Mouse (Mus musculus): Measurements from ENCODE around the gene Siae. TPM values are rescaled to one million over a fixed set of nuclear protein-coding genes. Genes with fewer than 3 reads are reported as not detected.
A peak's percentile ranks its signal among the peaks of the same experiment; 100 is the strongest.

The Siae gene
- polyA plus RNA-seq, 1 experiment from 2014 or later, result 10.6 TPM

- Histone ChIP-seq H3K9me3 (replicated peaks; ENCODE audit: low read length) (no peaks in the 10 kb centered on the region), H3K27ac (peak overlapping the region; percentile 81), H3K36me3 (ENCODE audit: insufficient read depth, low read length) (peaks cover 23% of the 10 kb centered on the region), H3K4me3 (replicated peaks; ENCODE audit: low read depth, low read length) (peak overlapping the region; percentile 78), H3K27me3 (ENCODE audit: insufficient read depth, low read length) (no peaks in the 10 kb centered on the region), H3K4me1 (replicated peaks; ENCODE audit: insufficient read depth, low read length) (0 out of 2 replicates have a peak, but pooled peaks cover 3% of the 10 kb centered on the region), H3K4me2 (ENCODE audit: low read length) (peak overlapping the region; percentile 84), H3K9ac (ENCODE audit: low read depth, low read length) (peak overlapping the region; percentile 60)
- 1% methylated on average over 10 of the region's 10 CpGs for WGBS
- DNase-seq (ENCODE audit: low spot score) (peak; percentile 23), ATAC-seq (replicated peaks; ENCODE audit: low FRiP score, low read depth) (peak; percentile 18; the same call in 1 of the 2 replicates)
- TF ChIP-seq CTCF (IDR thresholded peaks at IDR 0.05; ENCODE audit: low read depth), result no peak
Measured at GRCm38 (mm10) chr9:37656439-37656881, 101.0 kb downstream of the Siae start.

- H3K4me1 ChIP-seq (replicated peaks; ENCODE audit: insufficient read depth, low read length), result 0 out of 2 replicates have a peak, but pooled peaks cover 3% of the 10 kb centered on the region
Measured at GRCm38 (mm10) chr9:37656931-37657481, 101.5 kb downstream of the Siae start, which contains the start of gene Tbrg1. Gene Tbrg1, minus strand, starts transcription at chr9:37657312.

GRCm38 (mm10) chr9:37659413-37659812, 103.9 kb downstream of the Siae start:
- DNase-seq (ENCODE audit: low spot score) (no peak), ATAC-seq (replicated peaks; ENCODE audit: low FRiP score, low read depth) (no peak)
- Histone ChIP-seq H3K36me3 (ENCODE audit: insufficient read depth, low read length) (peaks cover 1% of the 10 kb centered on the region; the same call in 1 of the 2 replicates), H3K4me1 (replicated peaks; ENCODE audit: insufficient read depth, low read length) (0 out of 2 replicates have a peak, but pooled peaks cover 3% of the 10 kb centered on the region), H3K4me3 (replicated peaks; ENCODE audit: low read depth, low read length) (no peak overlapping the region), H3K4me2 (ENCODE audit: low read length) (no peak overlapping the region), H3K27ac (no peak overlapping the region), H3K9me3 (replicated peaks; ENCODE audit: low read length) (no peaks in the 10 kb centered on the region), H3K9ac (ENCODE audit: low read depth, low read length) (no peak overlapping the region), H3K27me3 (ENCODE audit: insufficient read depth, low read length) (no peaks in the 10 kb centered on the region)
- 87% methylated on average over 6 of the region's 6 CpGs for WGBS
- no peak for TF ChIP-seq CTCF (IDR thresholded peaks at IDR 0.05; ENCODE audit: low read depth)

More at GRCm38 (mm10) chr9:37656931-37657481, 101.5 kb downstream of the Siae start, which contains the start of gene Tbrg1:
- H3K27ac ChIP-seq, result peak within 1 kb of the TSS; percentile 81
- peak within 1 kb of the TSS; percentile 84 for H3K4me2 ChIP-seq (ENCODE audit: low read length)
- H3K9me3 ChIP-seq (replicated peaks; ENCODE audit: low read length), result no peaks in the 10 kb centered on the region
- peaks cover 20% of the 10 kb centered on the region for H3K36me3 ChIP-seq (ENCODE audit: insufficient read depth, low read length)
- peak within 1 kb of the TSS; percentile 78 for H3K4me3 ChIP-seq (replicated peaks; ENCODE audit: low read depth, low read length)
- peak; percentile 99 for ATAC-seq (replicated peaks; ENCODE audit: low FRiP score, low read depth)
- under 1% methylated on average over 36 of the region's 36 CpGs for WGBS
- peak; percentile 92 for DNase-seq (ENCODE audit: low spot score)
- no peaks in the 10 kb centered on the region for H3K27me3 ChIP-seq (ENCODE audit: insufficient read depth, low read length)
- TF ChIP-seq CTCF (IDR thresholded peaks at IDR 0.05; ENCODE audit: low read depth), result no peak
- peak within 1 kb of the TSS; percentile 60 for H3K9ac ChIP-seq (ENCODE audit: low read depth, low read length)

- no peak overlapping the region for H3K9ac ChIP-seq (ENCODE audit: low read depth, low read length)
- H3K4me2 ChIP-seq (ENCODE audit: low read length), result no peak overlapping the region
- H3K4me3 ChIP-seq (replicated peaks; ENCODE audit: low read depth, low read length), result no peak overlapping the region
- H3K36me3 ChIP-seq (ENCODE audit: insufficient read depth, low read length), result no peaks in the 10 kb centered on the region
- H3K27me3 ChIP-seq (ENCODE audit: insufficient read depth, low read length), result no peaks in the 10 kb centered on the region
- H3K4me1 ChIP-seq (replicated peaks; ENCODE audit: insufficient read depth, low read length), result no peaks in the 10 kb centered on the region
- WGBS, result 77% methylated on average over 1 of the region's 1 CpGs
- no peak for ATAC-seq (replicated peaks; ENCODE audit: low FRiP score, low read depth)
- no peak for DNase-seq (ENCODE audit: low spot score)
- no peak overlapping the region for H3K27ac ChIP-seq
- no peak for TF ChIP-seq CTCF (IDR thresholded peaks at IDR 0.05; ENCODE audit: low read depth)
- H3K9me3 ChIP-seq (replicated peaks; ENCODE audit: low read length), result no peaks in the 10 kb centered on the region
Measured at GRCm38 (mm10) chr9:37663210-37663609, 107.7 kb downstream of the Siae start.

- no peak for DNase-seq (ENCODE audit: low spot score)
- no peaks in the 10 kb centered on the region for H3K27me3 ChIP-seq (ENCODE audit: insufficient read depth, low read length)
- no peak for ATAC-seq (replicated peaks; ENCODE audit: low FRiP score, low read depth)
- WGBS, result 71% methylated on average over 2 of the region's 2 CpGs
- no peak overlapping the region for H3K4me3 ChIP-seq (replicated peaks; ENCODE audit: low read depth, low read length)
- H3K4me1 ChIP-seq (replicated peaks; ENCODE audit: insufficient read depth, low read length), result no peaks in the 10 kb centered on the region
- no peak overlapping the region for H3K9ac ChIP-seq (ENCODE audit: low read depth, low read length)
- H3K4me2 ChIP-seq (ENCODE audit: low read length), result no peak overlapping the region
- no peak overlapping the region for H3K27ac ChIP-seq
- TF ChIP-seq CTCF (IDR thresholded peaks at IDR 0.05; ENCODE audit: low read depth), result no peak
- no peaks in the 10 kb centered on the region for H3K9me3 ChIP-seq (replicated peaks; ENCODE audit: low read length)
- no peaks in the 10 kb centered on the region for H3K36me3 ChIP-seq (ENCODE audit: insufficient read depth, low read length)
Measured at GRCm38 (mm10) chr9:37664604-37665003, 109.1 kb downstream of the Siae start.

GRCm38 (mm10) chr9:37666045-37666444, 110.5 kb downstream of the Siae start:
- no peak for TF ChIP-seq CTCF (IDR thresholded peaks at IDR 0.05; ENCODE audit: low read depth)
- DNase-seq (ENCODE audit: low spot score), result no peak
- H3K4me2 ChIP-seq (ENCODE audit: low read length), result no peak overlapping the region
- H3K4me3 ChIP-seq (replicated peaks; ENCODE audit: low read depth, low read length), result no peak overlapping the region
- H3K9me3 ChIP-seq (replicated peaks; ENCODE audit: low read length), result no peaks in the 10 kb centered on the region
- H3K9ac ChIP-seq (ENCODE audit: low read depth, low read length), result no peak overlapping the region
- H3K27ac ChIP-seq, result no peak overlapping the region
- no peak for ATAC-seq (replicated peaks; ENCODE audit: low FRiP score, low read depth)
- no peaks in the 10 kb centered on the region for H3K4me1 ChIP-seq (replicated peaks; ENCODE audit: insufficient read depth, low read length)
- no peaks in the 10 kb centered on the region for H3K27me3 ChIP-seq (ENCODE audit: insufficient read depth, low read length)
- 67% methylated on average over 7 of the region's 7 CpGs for WGBS
- H3K36me3 ChIP-seq (ENCODE audit: insufficient read depth, low read length), result no peaks in the 10 kb centered on the region
